Mouse (Mus musculus) kidney, embryonic 14.5 days (tissue): ENCODE results near the gene Rp9. TPM values are rescaled to one million over a fixed set of nuclear protein-coding genes. Genes with fewer than 3 reads are reported as not detected.
A peak's percentile ranks its signal among the peaks of the same experiment; 100 is the strongest.

Experiments used
- ATAC-seq: fragments of 200-750 bp; cut with Nextera tagmentation; 2 replicates; pipeline ENCODE4 v1.8.0; 2017; ENCODE audit warnings: moderate number of reproducible peaks, mild to moderate bottlenecking, moderate TSS enrichment, moderate library complexity; ENCODE audit not compliant: low FRiP score, low TSS enrichment
- H3K27ac ChIP-seq: fragments of 300-500 bp; sonication (generic); 2 replicates; pipeline ENCODE4 v1.5.1; 2014; ENCODE audit warnings: low read depth, mild to moderate bottlenecking, low read length, moderate library complexity, mixed read lengths
- H3K27me3 ChIP-seq: fragments of 300-500 bp; sonication (generic); 2 replicates; pipeline ENCODE4 v1.6.1; 2014; ENCODE audit warnings: mild to moderate bottlenecking, low read length; ENCODE audit not compliant: control insufficient read depth, insufficient read depth
- H3K36me3 ChIP-seq: fragments of 300-500 bp; sonication (generic); 2 replicates; pipeline ENCODE4 v1.6.1; 2014; ENCODE audit warnings: low read length, mixed read lengths; ENCODE audit not compliant: control insufficient read depth, insufficient read depth
- H3K4me1 ChIP-seq: fragments of 300-500 bp; sonication (generic); 2 replicates; pipeline ENCODE4 v1.6.1; 2014; ENCODE audit warnings: low read length, mixed read lengths; ENCODE audit not compliant: control insufficient read depth, insufficient read depth
- H3K4me2 ChIP-seq: fragments of 300-500 bp; sonication (generic); replicated peaks from 2 replicates; pipeline ENCODE4 v1.6.1; 2014; ENCODE audit warnings: low read depth, mild to moderate bottlenecking, low read length
- H3K4me3 ChIP-seq: fragments of 300-500 bp; sonication (generic); 2 replicates; pipeline ENCODE4 v1.5.1; 2014; ENCODE audit warnings: mild to moderate bottlenecking, low read length
- H3K9ac ChIP-seq: fragments of 300-500 bp; sonication (generic); 2 replicates; pipeline ENCODE4 v1.6.1; 2014; ENCODE audit warnings: low read depth, mild to moderate bottlenecking, low read length, moderate library complexity
- H3K9me3 ChIP-seq: fragments of 300-500 bp; sonication (generic); 2 replicates; pipeline ENCODE4 v1.6.1; 2016; ENCODE audit warnings: low read length; ENCODE audit not compliant: control insufficient read depth
- WGBS: fragments of 180-500 bp; shearing (Covaris S2); extraction: QIAGEN DNeasy Blood & Tissue Kit; methylation state at CpG from one replicate; pipeline ENCODE4 v1.1.7; 2014; 5-methylcytosine and 5-hydroxymethylcytosine counted together
- polyA plus RNA-seq: library from polyadenylated mRNA; unstranded; fragments of >200 nt; fragmentation: Nextera tagmentation; extraction: Ambion mirVana; gene quantifications from 2 replicates; pipeline ENCODE4 v1.2.1, GENCODE M21; 2014

Rp9 gene
- polyA plus RNA-seq, 1 experiment from 2014 or later, result 72.1 TPM

- peak overlapping the region; percentile 9 for H3K4me2 ChIP-seq
- H3K9ac ChIP-seq, result no peak overlapping the region
- 33% methylated on average over 15 of the region's 15 CpGs for WGBS
- H3K4me1 ChIP-seq, result peaks cover 20% of the 10 kb centered on the region
- H3K4me3 ChIP-seq, result no peak overlapping the region
- H3K27me3 ChIP-seq, result no peaks in the 10 kb centered on the region
- no peaks in the 10 kb centered on the region for H3K9me3 ChIP-seq
- H3K36me3 ChIP-seq, result no peaks in the 10 kb centered on the region
- peak; percentile 64 for ATAC-seq
- peak overlapping the region; percentile 44; the same call in 1 of the 2 replicates for H3K27ac ChIP-seq
Observed at GRCm38 (mm10) chr9:22429533-22430241, 39.9 kb downstream of the Rp9 start.

- Histone ChIP-seq H3K4me3 (no peak overlapping the region), H3K36me3 (no peaks in the 10 kb centered on the region), H3K4me1 (peaks cover 20% of the 10 kb centered on the region), H3K27me3 (no peaks in the 10 kb centered on the region), H3K27ac (no peak overlapping the region), H3K9me3 (no peaks in the 10 kb centered on the region), H3K9ac (no peak overlapping the region), H3K4me2 (no peak overlapping the region)
- WGBS, result 70% methylated on average over 14 of the region's 14 CpGs
- 0 out of 2 replicates have a peak, but pooled peaks have one; percentile 55 for ATAC-seq
Observed at GRCm38 (mm10) chr9:22428666-22429410, 40.7 kb downstream of the Rp9 start.

GRCm38 (mm10) chr9:22428028-22428665 is 41.4 kb downstream of the Rp9 start:
- H3K27ac ChIP-seq, result no peak overlapping the region
- no peaks in the 10 kb centered on the region for H3K9me3 ChIP-seq
- H3K4me2 ChIP-seq, result no peak overlapping the region
- no peak overlapping the region for H3K4me3 ChIP-seq
- H3K9ac ChIP-seq, result no peak overlapping the region
- peaks cover 20% of the 10 kb centered on the region for H3K4me1 ChIP-seq
- 53% methylated on average over 2 of the region's 4 CpGs for WGBS
- ATAC-seq, result 0 out of 2 replicates have a peak, but pooled peaks have one; percentile 26
- no peaks in the 10 kb centered on the region for H3K27me3 ChIP-seq
- H3K36me3 ChIP-seq, result no peaks in the 10 kb centered on the region

GRCm38 (mm10) chr9:22424719-22425118 is 44.8 kb downstream of the Rp9 start:
- WGBS, result 88% methylated on average over 4 of the region's 4 CpGs
- no peaks in the 10 kb centered on the region for H3K9me3 ChIP-seq
- no peak overlapping the region for H3K4me3 ChIP-seq
- no peak for ATAC-seq
- H3K4me2 ChIP-seq, result no peak overlapping the region
- H3K27ac ChIP-seq, result no peak overlapping the region
- peaks cover 13% of the 10 kb centered on the region for H3K4me1 ChIP-seq
- no peak overlapping the region for H3K9ac ChIP-seq
- no peaks in the 10 kb centered on the region for H3K27me3 ChIP-seq
- H3K36me3 ChIP-seq, result no peaks in the 10 kb centered on the region

- Histone ChIP-seq H3K4me2 (no peak overlapping the region), H3K9me3 (no peaks in the 10 kb centered on the region), H3K9ac (no peak overlapping the region), H3K27me3 (no peaks in the 10 kb centered on the region), H3K4me3 (no peak overlapping the region), H3K4me1 (peaks cover 9% of the 10 kb centered on the region; the same call in 1 of the 2 replicates), H3K36me3 (no peaks in the 10 kb centered on the region), H3K27ac (no peak overlapping the region)
- ATAC-seq, result no peak
- WGBS, result 49% methylated on average over 10 of the region's 10 CpGs
Observed at GRCm38 (mm10) chr9:22424196-22424595, 45.3 kb downstream of the Rp9 start.

- no peak for ATAC-seq
- Histone ChIP-seq H3K4me3 (no peak overlapping the region), H3K27me3 (no peaks in the 10 kb centered on the region), H3K27ac (no peak overlapping the region), H3K9ac (no peak overlapping the region), H3K4me2 (no peak overlapping the region), H3K36me3 (no peaks in the 10 kb centered on the region), H3K9me3 (no peaks in the 10 kb centered on the region), H3K4me1 (peaks cover 2% of the 10 kb centered on the region; the same call in 1 of the 2 replicates)
- WGBS, result 81% methylated on average over 1 of the region's 1 CpGs
Observed at GRCm38 (mm10) chr9:22423507-22423906, 46.0 kb downstream of the Rp9 start.

GRCm38 (mm10) chr9:22422559-22422958 is 47.0 kb downstream of the Rp9 start:
- Histone ChIP-seq H3K36me3 (no peaks in the 10 kb centered on the region), H3K4me2 (no peak overlapping the region), H3K27me3 (no peaks in the 10 kb centered on the region), H3K27ac (no peak overlapping the region), H3K9ac (no peak overlapping the region), H3K4me3 (no peak overlapping the region), H3K4me1 (no peaks in the 10 kb centered on the region), H3K9me3 (no peaks in the 10 kb centered on the region)
- 44% methylated on average over 1 of the region's 1 CpGs for WGBS
- no peak for ATAC-seq

GRCm38 (mm10) chr9:22420491-22420890 is 49.1 kb downstream of the Rp9 start:
- H3K4me1 ChIP-seq, result no peaks in the 10 kb centered on the region
- WGBS, result 35% methylated on average over 7 of the region's 7 CpGs
- no peak overlapping the region for H3K4me2 ChIP-seq

More at GRCm38 (mm10) chr9:22420491-22420890, 49.1 kb downstream of the Rp9 start:
- Histone ChIP-seq H3K27ac (no peak overlapping the region), H3K9ac (no peak overlapping the region), H3K36me3 (no peaks in the 10 kb centered on the region), H3K4me3 (no peak overlapping the region), H3K27me3 (no peaks in the 10 kb centered on the region), H3K9me3 (no peaks in the 10 kb centered on the region)
- ATAC-seq, result no peak
